8 mouse cellular contexts compared by ENCODE assay signal in genomic region chr2:61492043-61492743, GRCm38 (mm10).
DNase-seq lines count a peak whose midpoint lies in the region; ATAC-seq lines count a peak whose summit lies in the region.

No protein-coding gene starts in this region.

- ATAC-seq in granulocyte monocyte progenitor cell, adult 5-6 weeks (replicated peaks; ENCODE audit: poor library complexity, severe bottlenecking) = peak; percentile 56
- peak; percentile 76 for ATAC-seq in megakaryocyte-erythroid progenitor cell, adult 5-6 weeks (replicated peaks; ENCODE audit: low FRiP score, low TSS enrichment, poor library complexity, severe bottlenecking)

- DNase-seq in gastrocnemius, adult 18-20 months (ENCODE audit: low spot score) = peak; percentile 4
- no peak for DNase-seq in gastrocnemius, adult 8-10 months (ENCODE audit: low spot score in 2 of 2)
- DNase-seq in 3134 (ENCODE audit: extremely low read depth, insufficient read length, low spot score) (peak; percentile 5), NIH3T3 (ENCODE audit: low read depth) (peak; percentile 49)
- no peak for DNase-seq in right cerebral cortex, postnatal 25 days
- DNase-seq in right cerebral cortex, postnatal 14 days = no peak

Comparison
In these comparisons a context has a peak if more than half of its experiments do, and no peak if none do; other contexts are left out.
1. DNase-seq: peak in gastrocnemius, adult 18-20 months (single experiment), 3134 (single experiment) and NIH3T3 (single experiment); none in gastrocnemius, adult 8-10 months (0 of 2), right cerebral cortex, postnatal 25 days (single experiment) and right cerebral cortex, postnatal 14 days (single experiment).